Mouse (Mus musculus): ENCODE measurements around the gene Sumo3. TPM values are rescaled to one million over a fixed set of nuclear protein-coding genes. Genes with fewer than 3 reads are reported as not detected.

Gene Sumo3
- polyA plus RNA-seq, 1 experiment: 131 TPM

DNA sequence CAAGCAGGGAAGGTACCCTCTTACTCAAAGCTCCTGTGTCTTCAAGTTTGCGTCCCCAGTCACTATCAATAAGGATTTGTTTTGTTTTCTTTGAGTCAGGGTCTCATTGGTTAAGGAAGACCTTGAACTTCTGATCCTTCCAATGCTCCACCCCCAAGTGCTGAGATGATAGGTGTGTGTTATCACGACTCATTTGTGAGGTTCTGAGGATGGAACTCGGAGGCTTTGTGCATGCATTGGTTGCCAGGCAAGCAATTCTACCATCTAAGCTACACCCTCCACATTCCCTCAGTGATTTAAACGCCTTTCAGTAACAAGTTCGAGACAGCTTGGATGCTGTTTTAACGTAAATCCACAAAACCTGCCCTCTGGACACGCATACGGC, 24.9 kb upstream of the Sumo3 start:
- DNase-seq (ENCODE audit: low read depth in 1 of 2, low spot score in 2 of 2): no peak
- WGBS: 12% methylated on average over 8 of the region's 8 CpGs
- H3K4me1 ChIP-seq (ENCODE audit: control insufficient read depth, insufficient read depth, insufficient read length): peaks cover 7% of the 10 kb centered on the region; the same call in 1 of the 2 replicates
- peak overlapping the region; percentile 64 for H3K27ac ChIP-seq (ENCODE audit: insufficient read depth, low read length)
- no peak for TF ChIP-seq POLR2A (IDR thresholded peaks at IDR 0.05; ENCODE audit: low read depth, low read length)
- no peak for TF ChIP-seq CTCF (IDR thresholded peaks at IDR 0.05; ENCODE audit: extremely low read depth, insufficient read depth, insufficient read length, insufficient replicate concordance)
- no peaks in the 10 kb centered on the region for H3K36me3 ChIP-seq (ENCODE audit: control insufficient read depth, insufficient read depth, low read length)
- peak overlapping the region; percentile 61 for H3K4me3 ChIP-seq (ENCODE audit: extremely low read depth, insufficient read depth, insufficient read length)
- H3K27me3 ChIP-seq (ENCODE audit: control insufficient read depth, insufficient read depth, low read length): no peaks in the 10 kb centered on the region

DNA sequence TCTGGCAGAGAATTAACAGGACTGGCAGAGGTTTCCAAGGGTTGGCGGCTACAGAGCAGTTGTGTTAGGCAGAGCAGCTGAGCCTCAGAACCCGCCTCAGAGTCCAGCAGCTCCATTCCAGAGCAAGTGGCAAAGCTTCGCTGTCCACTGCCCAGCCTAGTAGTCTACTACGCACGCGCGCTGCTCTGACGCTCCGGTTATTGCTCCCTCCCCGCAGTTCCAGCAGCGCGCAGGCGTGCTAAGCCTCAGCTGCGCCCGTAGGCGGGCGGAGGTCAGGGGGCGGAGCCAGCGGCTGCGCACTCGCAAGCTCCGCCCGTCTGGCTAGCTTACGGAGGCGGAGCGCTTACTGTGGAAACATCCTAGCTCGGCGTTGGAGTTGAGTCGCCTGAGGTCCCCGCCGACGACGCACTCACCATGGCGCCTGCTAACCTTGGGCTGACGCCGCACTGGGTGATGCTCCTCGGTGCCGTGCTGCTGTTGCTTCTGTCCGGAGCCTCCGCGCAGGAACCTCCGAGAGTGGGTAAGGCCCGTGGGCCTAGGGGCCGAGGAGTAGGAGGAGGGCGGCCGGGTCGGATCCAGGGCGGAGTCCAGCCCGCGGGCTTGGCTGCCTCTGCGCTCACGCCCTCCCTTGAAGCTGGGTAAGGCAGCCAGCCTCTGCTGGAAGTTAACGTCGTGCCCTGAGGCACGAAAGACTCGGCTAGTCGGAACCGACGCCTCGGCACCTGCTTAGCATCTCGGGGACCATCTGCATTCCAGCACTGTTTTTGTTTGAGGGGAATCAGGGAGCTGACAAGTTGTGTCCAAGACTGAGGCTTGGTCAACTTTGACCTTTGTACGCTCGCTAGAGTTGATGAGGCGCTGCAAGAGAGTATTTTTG, 24.3 kb upstream of the Sumo3 start, which contains the start of gene Pttg1ip:
Pttg1ip (plus strand) TSS at position 313 of the 877 bp plus-strand sequence.
- peak; percentile 94 for DNase-seq (ENCODE audit: low read depth in 1 of 2, low spot score in 2 of 2)
- Histone ChIP-seq H3K27me3 (ENCODE audit: control insufficient read depth, insufficient read depth, low read length) (no peaks in the 10 kb centered on the region), H3K4me1 (ENCODE audit: control insufficient read depth, insufficient read depth, insufficient read length) (peaks cover 7% of the 10 kb centered on the region; the same call in 1 of the 2 replicates), H3K36me3 (ENCODE audit: control insufficient read depth, insufficient read depth, low read length) (no peaks in the 10 kb centered on the region), H3K4me3 (ENCODE audit: extremely low read depth, insufficient read depth, insufficient read length) (peak within 1 kb of the TSS; percentile 88), H3K27ac (ENCODE audit: insufficient read depth, low read length) (peak within 1 kb of the TSS; percentile 94)
- TF ChIP-seq CTCF (IDR thresholded peaks at IDR 0.05; ENCODE audit: extremely low read depth, insufficient read depth, insufficient read length, insufficient replicate concordance) (no peak), POLR2A (IDR thresholded peaks at IDR 0.05; ENCODE audit: low read depth, low read length) (peak; percentile 93)
- under 1% methylated on average over 64 of the region's 64 CpGs for WGBS

DNA sequence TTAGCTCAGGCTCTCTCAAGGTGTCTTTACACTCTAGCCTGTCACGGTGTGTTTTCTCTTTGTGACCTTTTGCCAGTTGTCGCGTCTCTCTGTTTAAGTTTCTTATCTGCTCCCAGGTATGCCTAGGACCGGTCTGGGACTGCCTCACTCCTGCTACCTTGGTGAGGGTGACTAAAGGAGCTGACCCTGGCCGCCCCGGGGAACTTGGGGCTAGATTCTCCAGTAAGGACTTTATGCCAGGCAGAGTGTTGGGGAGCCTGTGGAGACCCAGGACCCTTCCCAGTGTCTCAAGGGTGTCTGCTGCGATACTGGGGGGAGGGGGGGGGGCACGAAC, 23.6 kb upstream of the Sumo3 start:
- 9% methylated on average over 8 of the region's 8 CpGs for WGBS
- H3K27ac ChIP-seq (ENCODE audit: insufficient read depth, low read length): peak overlapping the region; percentile 94
- H3K4me3 ChIP-seq (ENCODE audit: extremely low read depth, insufficient read depth, insufficient read length): peak overlapping the region; percentile 88
- DNase-seq (ENCODE audit: low read depth in 1 of 2, low spot score in 2 of 2): no peak
- TF ChIP-seq POLR2A (IDR thresholded peaks at IDR 0.05; ENCODE audit: low read depth, low read length) (no peak), CTCF (IDR thresholded peaks at IDR 0.05; ENCODE audit: extremely low read depth, insufficient read depth, insufficient read length, insufficient replicate concordance) (no peak)
- H3K27me3 ChIP-seq (ENCODE audit: control insufficient read depth, insufficient read depth, low read length): no peaks in the 10 kb centered on the region
- H3K4me1 ChIP-seq (ENCODE audit: control insufficient read depth, insufficient read depth, insufficient read length): peaks cover 7% of the 10 kb centered on the region; the same call in 1 of the 2 replicates
- no peaks in the 10 kb centered on the region for H3K36me3 ChIP-seq (ENCODE audit: control insufficient read depth, insufficient read depth, low read length)

DNA sequence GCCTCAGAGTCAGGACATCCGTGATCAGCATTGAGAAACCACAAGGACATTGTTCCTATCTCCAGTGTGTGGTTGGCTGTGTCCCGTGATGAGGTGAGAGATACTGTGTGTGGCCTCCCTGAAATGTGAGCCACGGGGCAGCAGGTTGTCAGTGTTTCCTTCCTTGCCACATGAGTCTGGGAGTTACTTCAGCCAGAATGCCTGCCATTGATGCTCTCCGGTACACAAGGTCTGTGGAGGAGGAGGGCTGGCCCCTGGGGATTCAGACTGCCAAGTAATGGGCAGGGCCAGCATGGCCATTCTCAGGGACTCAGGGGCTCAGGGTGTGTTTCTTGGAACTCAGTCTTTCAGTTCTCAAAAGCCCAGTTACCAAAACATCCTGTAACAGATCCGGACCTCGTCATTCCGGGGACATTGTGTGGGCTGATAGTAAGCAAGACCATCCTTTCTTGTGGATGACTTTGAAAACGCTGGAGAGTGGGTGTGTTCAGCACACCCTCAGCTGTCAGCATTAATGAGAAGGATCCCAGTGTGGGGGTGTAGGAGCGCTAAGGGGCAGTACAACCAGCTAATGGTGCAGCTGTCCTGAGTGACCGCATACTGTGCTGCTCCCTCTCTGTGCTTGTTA, 22.0 kb upstream of the Sumo3 start:
- H3K27me3 ChIP-seq (ENCODE audit: control insufficient read depth, insufficient read depth, low read length): no peaks in the 10 kb centered on the region
- whole genome bisulfite sequencing: 48% methylated on average over 10 of the region's 10 CpGs
- no peak overlapping the region for H3K27ac ChIP-seq (ENCODE audit: insufficient read depth, low read length)
- H3K4me3 ChIP-seq (ENCODE audit: extremely low read depth, insufficient read depth, insufficient read length): no peak overlapping the region
- H3K4me1 ChIP-seq (ENCODE audit: control insufficient read depth, insufficient read depth, insufficient read length): peaks cover 7% of the 10 kb centered on the region; the same call in 1 of the 2 replicates
- 0 out of 2 replicates have a peak, but pooled peaks cover 2% of the 10 kb centered on the region for H3K36me3 ChIP-seq (ENCODE audit: control insufficient read depth, insufficient read depth, low read length)
- no peak for DNase-seq (ENCODE audit: low read depth in 1 of 2, low spot score in 2 of 2)
- TF ChIP-seq POLR2A (IDR thresholded peaks at IDR 0.05; ENCODE audit: low read depth, low read length) (no peak), CTCF (IDR thresholded peaks at IDR 0.05; ENCODE audit: extremely low read depth, insufficient read depth, insufficient read length, insufficient replicate concordance) (no peak)

DNA sequence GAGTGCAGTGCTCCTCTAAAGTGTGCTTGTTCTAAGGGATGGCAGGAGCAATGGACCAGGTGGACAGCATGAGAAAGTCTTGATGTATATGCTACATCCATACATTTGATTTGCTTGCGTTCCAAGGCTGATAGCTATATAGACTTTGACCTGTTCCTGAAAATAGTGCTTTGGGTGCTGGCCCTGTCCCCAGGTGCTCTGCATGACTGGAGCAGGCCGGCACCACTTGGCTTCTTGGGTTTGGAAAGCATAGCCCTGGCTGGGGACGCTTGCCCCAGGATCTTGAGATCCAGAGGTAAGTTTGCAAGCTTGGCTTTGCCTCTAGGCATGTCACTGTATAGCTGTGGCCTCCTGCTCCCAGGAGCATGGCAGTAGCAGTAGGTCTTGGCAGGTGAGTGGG, 19.3 kb upstream of the Sumo3 start:
- Histone ChIP-seq H3K27me3 (ENCODE audit: control insufficient read depth, insufficient read depth, low read length) (no peaks in the 10 kb centered on the region), H3K4me3 (ENCODE audit: extremely low read depth, insufficient read depth, insufficient read length) (no peak overlapping the region), H3K36me3 (ENCODE audit: control insufficient read depth, insufficient read depth, low read length) (peaks cover 7% of the 10 kb centered on the region), H3K27ac (ENCODE audit: insufficient read depth, low read length) (no peak overlapping the region), H3K4me1 (ENCODE audit: control insufficient read depth, insufficient read depth, insufficient read length) (peaks cover 4% of the 10 kb centered on the region; the same call in 1 of the 2 replicates)
- TF ChIP-seq CTCF (IDR thresholded peaks at IDR 0.05; ENCODE audit: extremely low read depth, insufficient read depth, insufficient read length, insufficient replicate concordance) (no peak), POLR2A (IDR thresholded peaks at IDR 0.05; ENCODE audit: low read depth, low read length) (no peak)
- DNase-seq (ENCODE audit: low read depth in 1 of 2, low spot score in 2 of 2): no peak
- 93% methylated on average over 3 of the region's 3 CpGs for WGBS

DNA sequence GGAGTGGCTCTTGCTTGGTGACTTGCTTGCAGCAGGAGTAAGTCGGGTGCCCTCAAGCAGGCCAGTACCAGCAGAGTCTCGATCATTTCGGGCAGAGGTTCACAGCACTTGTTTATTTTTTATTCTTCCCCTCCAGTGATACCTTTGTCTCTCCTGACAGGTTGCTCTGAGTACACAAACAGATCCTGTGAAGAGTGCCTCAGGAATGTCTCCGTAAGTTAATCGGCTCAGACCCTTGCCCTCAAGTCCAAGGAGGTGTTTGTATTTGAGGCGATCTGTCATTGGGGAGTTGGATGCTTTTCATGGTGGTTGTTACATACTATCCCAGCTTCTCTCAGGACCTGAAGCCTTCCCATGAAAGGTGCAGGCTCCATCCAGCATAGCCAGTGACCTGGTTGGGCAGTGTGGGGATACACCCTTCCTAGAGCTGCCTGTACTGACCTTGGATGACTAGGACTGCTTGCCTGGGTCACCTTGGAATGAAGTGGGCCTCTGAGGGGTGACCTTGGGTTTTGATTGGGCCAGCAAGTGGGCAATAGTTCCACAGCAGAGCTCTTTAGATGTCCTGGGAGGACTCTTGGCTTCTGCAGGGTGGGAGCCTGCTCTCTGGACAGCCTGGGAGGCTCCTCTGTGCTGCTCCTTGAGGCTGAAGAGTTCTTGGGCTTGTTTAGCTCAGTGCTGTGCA, 18.7 kb upstream of the Sumo3 start:
- peaks cover 7% of the 10 kb centered on the region for H3K36me3 ChIP-seq (ENCODE audit: control insufficient read depth, insufficient read depth, low read length)
- no peak overlapping the region for H3K4me3 ChIP-seq (ENCODE audit: extremely low read depth, insufficient read depth, insufficient read length)
- 95% methylated on average over 6 of the region's 6 CpGs for WGBS
- no peak for DNase-seq (ENCODE audit: low read depth in 1 of 2, low spot score in 2 of 2)
- no peaks in the 10 kb centered on the region for H3K27me3 ChIP-seq (ENCODE audit: control insufficient read depth, insufficient read depth, low read length)
- TF ChIP-seq POLR2A (IDR thresholded peaks at IDR 0.05; ENCODE audit: low read depth, low read length) (no peak), CTCF (IDR thresholded peaks at IDR 0.05; ENCODE audit: extremely low read depth, insufficient read depth, insufficient read length, insufficient replicate concordance) (no peak)
- H3K27ac ChIP-seq (ENCODE audit: insufficient read depth, low read length): no peak overlapping the region
- H3K4me1 ChIP-seq (ENCODE audit: control insufficient read depth, insufficient read depth, insufficient read length): peaks cover 3% of the 10 kb centered on the region; the same call in 1 of the 2 replicates

Data from spleen, adult 2 months (tissue).